Mouse (Mus musculus): Measurements from ENCODE around the gene Adgre5. TPM values are rescaled to one million over a fixed set of nuclear protein-coding genes. Genes with fewer than 3 reads are reported as not detected.

Gene Adgre5
- total and polyA plus RNA-seq, 3 experiments = 0.54 to 23.6 (median 3.7) TPM

DNA sequence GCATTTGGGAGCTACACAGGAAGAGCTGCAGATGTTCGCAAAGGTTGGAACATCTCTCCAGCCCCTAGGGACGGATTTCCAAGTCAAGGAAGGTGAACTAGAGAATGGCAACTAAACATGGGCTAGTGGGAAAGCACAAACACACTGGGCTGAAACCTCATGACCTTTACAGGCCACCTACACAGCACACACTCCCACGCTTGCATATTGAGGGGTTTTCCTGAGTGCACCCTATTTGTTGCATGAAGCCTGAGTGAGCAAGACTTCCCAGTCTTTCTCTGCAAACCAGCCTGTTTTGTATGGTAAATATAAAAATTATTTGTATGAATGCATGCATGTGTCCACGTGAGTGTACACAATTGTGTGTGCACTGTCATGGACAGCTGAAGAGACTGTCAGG, 48.7 kb upstream of the Adgre5 start:
- dilution Hi-C loops (cut with MboI; ENCODE audit: extremely low pct_ligation_motif_present, extremely low pct_unique_long_range_greater_than_20kb, low sequenced_read_pairs) = no loop called here
- DNase-seq (ENCODE audit: extremely low read depth) = no peak
- no peak overlapping the region for H3K27ac ChIP-seq (ENCODE audit: insufficient read depth, low read depth)

DNA sequence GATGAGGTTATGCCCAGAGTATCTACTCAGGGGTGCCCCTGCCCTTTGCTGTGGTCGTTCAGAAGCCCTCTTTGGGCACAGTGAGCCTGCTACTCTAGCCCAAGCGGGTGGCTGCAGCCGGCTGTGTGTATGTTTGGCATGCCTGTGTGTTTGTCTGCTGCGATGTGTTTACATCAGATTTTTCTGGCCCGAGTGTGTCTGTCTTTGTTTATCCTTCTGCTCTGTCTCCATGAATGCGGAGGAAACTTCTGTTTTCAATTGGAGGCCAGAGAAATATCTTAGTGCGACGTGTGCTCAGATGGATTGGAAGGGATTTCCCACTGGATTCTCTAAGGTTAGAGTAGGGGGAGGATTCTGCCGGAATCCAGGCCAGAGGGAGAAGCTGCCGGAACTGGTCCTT, 43.9 kb upstream of the Adgre5 start:
- Histone ChIP-seq H3K4me1 (ENCODE audit: control insufficient read depth in 1 of 2, insufficient read depth in 2 of 2) (peaks cover 0 to 7% of the 10 kb centered on the region in 2 experiments; a peak in 3 of 4 replicates), H3K9me3 (replicated peaks; ENCODE audit: low read length) (no peaks in the 10 kb centered on the region), H3K4me2 (ENCODE audit: insufficient read depth, low read depth, poor library complexity, severe bottlenecking) (no peak overlapping the region), H3K9ac (ENCODE audit: insufficient read depth, low read depth) (no peak overlapping the region), H3K27ac (ENCODE audit: insufficient read depth, low read depth) (no peak overlapping the region), H3K4me3 (replicated peaks in 1 of 3; ENCODE audit: low read depth in 2 of 3, low read length in 2 of 3, poor library complexity in 1 of 3) (no peak overlapping the region), H3K27me3 (replicated peaks) (no peaks in the 10 kb centered on the region), H3K36me3 (replicated peaks in 1 of 2; ENCODE audit: control insufficient read depth in 1 of 2, insufficient read depth in 1 of 2, low read length in 1 of 2) (no peaks in the 10 kb centered on the region), H3K79me2 (replicated peaks; ENCODE audit: control insufficient read depth, extremely low read depth, insufficient read depth, poor library complexity, severe bottlenecking) (no peaks in the 10 kb centered on the region)
- dilution Hi-C loops (cut with MboI; ENCODE audit: extremely low pct_ligation_motif_present, extremely low pct_unique_long_range_greater_than_20kb, low sequenced_read_pairs) = no loop called here
- DNase-seq (ENCODE audit: extremely low read depth) = no peak
- TF ChIP-seq MEF2A (IDR thresholded peaks at IDR 0.05; ENCODE audit: borderline replicate concordance, low read depth, low read length) (no peak), MAZ (IDR thresholded peaks at IDR 0.05; ENCODE audit: low read depth, low read length) (no peak), ETS1 (conservative IDR thresholded peaks at IDR 0.05; ENCODE audit: low read depth, low read length) (no peak), JUND (conservative IDR thresholded peaks at IDR 0.05; ENCODE audit: low read depth, low read length) (no peak), CTCF (conservative IDR thresholded peaks at IDR 0.05 in 1 of 2, IDR thresholded peaks at IDR 0.05 in 1 of 2; ENCODE audit: low read depth in 2 of 2, low read length in 2 of 2) (no peak), MAX (IDR thresholded peaks at IDR 0.05; ENCODE audit: low read length) (no peak), UBTF (IDR thresholded peaks at IDR 0.05; ENCODE audit: low read depth, low read length) (no peak), MXI1 (IDR thresholded peaks at IDR 0.05; ENCODE audit: low read depth, low read length) (no peak), E2F4 (IDR thresholded peaks at IDR 0.05; ENCODE audit: insufficient replicate concordance, low read depth, low read length) (no peak), EP300 (IDR thresholded peaks at IDR 0.05; ENCODE audit: low read length) (no peak), NRF1 (IDR thresholded peaks at IDR 0.05; ENCODE audit: low read depth, low read length) (no peak), SMC3 (IDR thresholded peaks at IDR 0.05; ENCODE audit: low read depth, low read length) (no peak), MAFK (IDR thresholded peaks at IDR 0.05; ENCODE audit: insufficient replicate concordance, low read length) (no peak), IRF4 (IDR thresholded peaks at IDR 0.05; ENCODE audit: low read depth, low read length) (no peak), ZMIZ1 (IDR thresholded peaks at IDR 0.05; ENCODE audit: low read depth, low read length) (no peak), SIN3A (IDR thresholded peaks at IDR 0.05; ENCODE audit: low read length) (no peak), ZNF384 (IDR thresholded peaks at IDR 0.05; ENCODE audit: low read depth, low read length) (no peak), PAX5 (IDR thresholded peaks at IDR 0.05; ENCODE audit: low read length) (no peak), USF1 (IDR thresholded peaks at IDR 0.05; ENCODE audit: low read depth, low read length) (no peak)
- in situ Hi-C loops (cut with MboI; ENCODE audit: low pct_ligation_motif_present, low pct_unique_long_range_greater_than_20kb, low sequenced_read_pairs) = loop anchor here (10.0 kb wide), 2 partner anchors 60 to 170 kb away; partner anchors contain the start of genes Asf1b and Gm10644

More for the DNA sequence above, 48.7 kb upstream of the Adgre5 start:
- no peaks in the 10 kb centered on the region for H3K9me3 ChIP-seq (replicated peaks; ENCODE audit: low read length)
- H3K4me1 ChIP-seq (ENCODE audit: control insufficient read depth in 1 of 2, insufficient read depth in 2 of 2) = no peaks in the 10 kb centered on the region
- peaks cover 5% of the 10 kb centered on the region for H3K27me3 ChIP-seq (replicated peaks)
- in situ Hi-C loops (cut with MboI; ENCODE audit: low pct_ligation_motif_present, low pct_unique_long_range_greater_than_20kb, low sequenced_read_pairs) = loop anchor here (10.0 kb wide), 2 partner anchors 65 to 165 kb away; partner anchors contain the start of genes Asf1b and Gm10644
- no peaks in the 10 kb centered on the region for H3K79me2 ChIP-seq (replicated peaks; ENCODE audit: control insufficient read depth, extremely low read depth, insufficient read depth, poor library complexity, severe bottlenecking)
- no peak overlapping the region for H3K9ac ChIP-seq (ENCODE audit: insufficient read depth, low read depth)
- TF ChIP-seq ZKSCAN1 (IDR thresholded peaks at IDR 0.05; ENCODE audit: borderline replicate concordance, low read depth, low read length) = no peak
- H3K4me3 ChIP-seq (replicated peaks in 1 of 3; ENCODE audit: low read depth in 2 of 3, low read length in 2 of 3, poor library complexity in 1 of 3) = no peak overlapping the region
- H3K36me3 ChIP-seq (replicated peaks in 1 of 2; ENCODE audit: control insufficient read depth in 1 of 2, insufficient read depth in 1 of 2, low read length in 1 of 2) = no peaks in the 10 kb centered on the region
- no peak overlapping the region for H3K4me2 ChIP-seq (ENCODE audit: insufficient read depth, low read depth, poor library complexity, severe bottlenecking)
